Mouse (Mus musculus) neutrophil, adult 5-6 weeks (primary cell): ENCODE measurements around the gene Klf4. TPM values are rescaled to one million over a fixed set of nuclear protein-coding genes. Genes with fewer than 3 reads are reported as not detected.

ENCODE experiments used
- total RNA-seq: library from RNA; stranded (forward); fragments of 200-1000 nt; gene quantifications from 2 replicates; pipeline ENCODE4 v1.2.3, GENCODE M21; 2017

The Klf4 gene
- total RNA-seq, 1 experiment from 2014 or later, result 11.4 TPM

Other genes starting within 250 kb of the Klf4 start
- gene Rad23b, start 182.4 kb downstream of the Klf4 start, total RNA-seq, result 73.1 and 74.0 TPM in 2 replicates